Mouse (Mus musculus) left cerebral cortex, postnatal 10 days (tissue): ENCODE results near the gene Camsap2. TPM values are rescaled to one million over a fixed set of nuclear protein-coding genes. Genes with fewer than 3 reads are reported as not detected.

ENCODE experiments used
- DNase-seq, 2 experiments: peaks; one replicate each; pipeline ENCODE4 v3.0.0; 2021 to 2022; ENCODE audit warnings: low spot score in 2 of 2, mixed read lengths in 1 of 2; ENCODE audit errors: extremely low spot score in 1 of 2
- intact Hi-C: fragments of 180-260 bp; cut with DNase I; formaldehyde crosslinking; loops from one replicate; pipeline ENCODE4 v1.15.1; 2025
- total RNA-seq, 2 experiments: library from RNA; stranded (reverse); gene quantifications; 2 replicates each; pipeline ENCODE4 v1.2.3; 2021

Camsap2 gene
- total RNA-seq, 2 experiments from 2014 or later: 153 to 155 TPM

DNA sequence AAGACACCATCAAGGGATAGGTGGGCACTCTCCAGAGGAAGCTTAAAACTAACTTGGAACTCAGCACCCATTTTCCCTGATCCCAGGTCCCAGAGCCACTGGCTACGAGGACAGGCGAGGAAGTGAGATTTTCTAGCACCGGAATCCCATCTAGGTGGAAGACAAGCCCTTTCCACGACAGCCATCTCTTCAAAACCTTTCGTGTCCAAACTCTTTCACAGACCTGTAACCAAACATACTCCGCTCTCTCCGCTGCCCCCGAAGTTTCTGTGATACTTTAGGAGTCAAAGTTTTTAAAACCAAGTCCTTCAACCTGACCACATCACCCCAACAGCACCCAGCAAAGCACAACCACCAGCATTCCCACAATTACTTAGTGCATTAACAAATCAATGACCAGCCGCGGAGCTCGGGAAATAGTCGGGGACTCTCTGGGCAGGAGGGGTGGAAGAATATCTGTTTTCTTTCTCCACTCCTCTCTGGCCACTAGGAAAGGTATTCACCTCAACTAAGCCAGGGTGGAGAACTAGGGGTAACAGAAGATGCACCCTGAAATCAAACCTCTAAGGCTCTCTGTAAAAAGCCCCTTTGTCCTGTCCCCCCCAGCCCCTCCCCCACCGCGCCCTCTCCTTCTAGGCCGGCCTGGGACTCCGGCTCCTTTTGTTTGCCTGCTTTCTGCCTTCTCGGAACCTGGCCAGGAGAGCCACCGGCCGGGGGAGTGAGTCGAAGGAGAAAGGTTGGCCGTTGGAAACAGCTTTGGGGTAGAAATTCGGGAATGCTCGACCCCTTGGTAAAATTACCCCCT is 112.7 kb downstream of the Camsap2 start:
- DNase-seq: no peak
- intact Hi-C loops: no loop called here

DNA sequence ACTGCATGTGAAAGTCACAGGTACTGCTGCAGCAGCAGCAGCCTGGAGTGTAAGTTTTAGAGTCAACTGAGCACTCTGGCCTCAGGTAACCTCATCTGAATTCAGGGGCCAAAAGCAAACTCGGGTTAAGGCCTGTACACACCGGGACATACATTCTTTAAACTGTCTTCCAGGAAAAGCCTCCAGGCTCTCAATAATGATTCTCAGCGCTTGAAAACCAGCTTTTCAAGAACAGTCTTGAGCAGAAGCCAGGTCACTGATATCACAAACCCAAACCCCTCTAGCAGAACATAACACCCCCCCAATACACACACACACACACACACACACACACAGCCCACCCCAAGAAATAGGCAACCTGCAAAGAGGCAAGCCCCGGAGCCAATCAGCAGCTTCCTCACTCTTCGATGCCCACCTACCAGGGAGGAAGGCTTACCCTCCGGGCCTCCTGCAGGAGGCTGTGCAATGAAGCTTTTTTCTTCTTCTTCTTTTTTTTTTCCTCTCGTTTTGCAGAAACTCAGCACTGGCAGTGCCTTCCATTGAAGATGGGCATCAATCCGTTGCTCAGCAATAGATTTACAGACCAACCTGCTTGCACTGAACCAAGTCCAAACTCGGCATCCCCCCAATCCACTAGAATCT is 113.5 kb downstream of the Camsap2 start:
- no peak for DNase-seq

DNA sequence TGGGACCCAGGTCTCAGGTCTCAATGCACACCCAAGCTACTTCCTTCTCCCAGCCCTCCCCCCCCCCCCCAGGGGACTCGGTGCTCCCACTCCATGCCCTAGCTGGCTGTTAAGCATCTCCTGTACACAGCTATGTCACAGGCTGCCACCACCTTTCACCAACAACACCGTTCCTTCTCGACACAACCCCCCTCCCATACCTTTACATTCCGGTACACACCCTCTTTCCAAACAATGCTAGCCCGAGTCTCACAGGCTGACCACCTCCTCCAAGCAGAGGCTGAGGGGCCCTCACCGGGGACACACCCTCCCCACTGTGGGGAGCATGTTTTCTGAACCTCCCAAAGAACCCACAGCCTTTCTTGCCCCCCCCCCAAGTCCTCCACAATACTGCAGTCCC is 114.3 kb downstream of the Camsap2 start:
- intact Hi-C loops: no loop called here
- DNase-seq: no peak

More for the DNA sequence above, 113.5 kb downstream of the Camsap2 start:
- intact Hi-C loops: no loop called here

DNA sequence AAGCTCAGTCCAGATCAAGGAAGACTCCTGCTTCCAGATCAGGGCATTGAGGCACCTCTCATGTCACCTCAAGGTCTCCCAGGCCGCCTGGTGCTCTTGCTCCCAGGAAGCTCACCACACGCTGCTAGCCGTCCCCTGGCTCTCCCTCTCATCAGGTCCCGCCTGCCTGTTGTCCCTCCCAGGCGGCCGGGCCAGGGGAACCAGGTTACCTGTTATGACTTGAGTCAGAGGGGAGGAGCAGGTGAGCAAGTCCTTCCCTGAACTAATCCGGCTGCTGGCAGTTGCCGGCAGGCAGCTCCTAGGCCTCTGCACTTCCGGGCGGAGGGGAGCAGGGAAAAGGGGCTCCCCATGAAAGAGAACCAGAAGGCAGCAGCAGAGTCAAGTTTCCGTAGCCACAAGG is 115.7 kb downstream of the Camsap2 start:
- no peak for DNase-seq
- intact Hi-C loops: no loop called here

- no peak for DNase-seq
- intact Hi-C loops: no loop called here
These were observed 116.9 kb downstream of the Camsap2 start for GRCm38 (mm10) chr1:136229040-136229373.

GRCm38 (mm10) chr1:136228328-136229039 is 117.4 kb downstream of the Camsap2 start:
- intact Hi-C loops: no loop called here
- no peak for DNase-seq

GRCm38 (mm10) chr1:136227870-136228269 is 118.0 kb downstream of the Camsap2 start:
- DNase-seq: no peak

DNA sequence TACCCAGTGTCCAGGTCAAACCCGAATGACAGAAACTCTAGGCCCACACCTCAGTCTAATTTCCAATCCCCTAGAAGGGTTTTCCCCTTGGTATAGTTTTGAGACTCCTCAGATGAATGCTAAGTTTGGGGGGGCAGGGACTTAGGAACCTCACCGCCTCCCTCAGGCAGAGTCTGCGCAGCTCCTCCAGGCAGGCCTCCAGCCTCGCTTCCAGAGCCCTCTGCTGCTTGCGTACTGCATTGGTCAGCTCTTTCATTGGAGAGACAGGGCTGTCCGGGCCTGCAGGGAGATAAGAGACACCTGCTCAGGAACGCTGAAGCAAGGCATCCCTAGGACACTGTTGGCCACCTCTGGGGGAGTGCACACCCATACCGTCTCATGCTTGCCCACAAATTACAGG is 119.3 kb downstream of the Camsap2 start:
- no peak for DNase-seq
- intact Hi-C loops: no loop called here

More at GRCm38 (mm10) chr1:136227870-136228269, 118.0 kb downstream of the Camsap2 start:
- intact Hi-C loops: no loop called here

DNA sequence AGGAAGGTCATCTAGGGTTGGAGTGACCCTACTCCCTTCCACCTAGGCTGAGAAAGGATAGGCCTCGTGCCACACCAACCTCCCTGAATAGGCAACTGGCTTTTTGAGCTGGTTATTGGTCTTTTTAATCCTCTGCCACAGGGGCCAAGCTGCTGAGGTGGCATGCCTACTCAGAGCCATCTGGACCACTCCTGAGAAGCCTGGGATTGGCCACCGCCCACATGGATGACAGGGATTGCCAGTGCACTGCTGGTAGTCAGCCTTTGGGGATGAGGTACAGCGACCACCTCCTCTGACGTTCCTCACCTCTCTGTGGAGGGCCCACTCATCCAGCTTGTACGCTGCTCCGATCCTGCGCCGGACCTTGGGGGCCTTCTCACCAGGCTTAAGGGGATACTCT is 120.1 kb downstream of the Camsap2 start:
- DNase-seq: no peak
- intact Hi-C loops: no loop called here

- intact Hi-C loops: no loop called here
- no peak for DNase-seq
These were observed 122.1 kb downstream of the Camsap2 start for GRCm38 (mm10) chr1:136223758-136224342.

DNA sequence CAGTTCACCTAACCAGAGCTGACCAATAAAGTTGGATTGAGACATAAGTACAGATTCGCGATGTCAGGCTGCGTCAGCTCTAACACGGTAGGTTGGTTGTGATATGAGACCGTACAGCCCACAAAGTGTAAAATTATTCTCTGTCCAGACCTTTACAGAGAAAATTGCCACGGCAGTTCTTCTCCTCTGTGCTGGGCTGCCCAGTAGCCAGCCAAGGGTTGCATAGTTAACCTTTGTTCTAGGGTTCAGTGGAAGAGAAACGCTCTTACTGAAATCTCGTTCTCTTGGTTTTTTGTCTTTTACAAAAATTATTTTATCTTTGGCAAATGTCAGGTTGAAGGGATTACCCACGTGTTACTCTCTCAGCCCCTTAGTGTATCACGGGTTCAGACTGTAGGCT is 123.5 kb downstream of the Camsap2 start:
- no peak for DNase-seq
- intact Hi-C loops: no loop called here

- intact Hi-C loops: no loop called here
- DNase-seq: no peak
These were observed 125.7 kb downstream of the Camsap2 start for GRCm38 (mm10) chr1:136220037-136220871.

Other genes starting within 250 kb of the Camsap2 start
- gene Kif21b, start 214.7 kb downstream of the Camsap2 start, total RNA-seq: 100 to 1,000 TPM; 329 to 393 TPM
- 1 to 10 TPM in 1 of 2 experiments, under 1 TPM in 1; 0.97 to 1.2 TPM for gene Mroh3, start 133.3 kb downstream of the Camsap2 start, total RNA-seq
- gene Inava, start 111.8 kb downstream of the Camsap2 start, total RNA-seq: 1 to 10 TPM; 3.7 to 4.4 TPM
- gene Gpr25, start 85.2 kb downstream of the Camsap2 start, total RNA-seq: 1 to 10 TPM; 7.4 to 9.0 TPM
- gene Ddx59, start 69.2 kb upstream of the Camsap2 start, total RNA-seq: 10 to 100 TPM; 10.3 TPM
- under 1 TPM; 0.75 to 0.79 TPM for gene Kif14, start 120.2 kb upstream of the Camsap2 start, total RNA-seq